Mouse (Mus musculus): ENCODE measurements around the gene Dab2. TPM values are rescaled to one million over a fixed set of nuclear protein-coding genes. Genes with fewer than 3 reads are reported as not detected.

The Dab2 gene
- polyA plus RNA-seq, 1 experiment from 2014 or later: 66.0 TPM

- 55% methylated on average over 2 of the region's 2 CpGs for WGBS
- H3K27ac ChIP-seq (ENCODE audit: low read length): no peak overlapping the region
- H3K9me3 ChIP-seq (ENCODE audit: control insufficient read depth, low read depth, low read length): no peaks in the 10 kb centered on the region
- H3K4me1 ChIP-seq (ENCODE audit: control insufficient read depth, insufficient read depth, low read length): peaks cover 3% of the 10 kb centered on the region; the same call in 1 of the 2 replicates
- peaks cover 3% of the 10 kb centered on the region; the same call in 1 of the 2 replicates for H3K36me3 ChIP-seq (ENCODE audit: control insufficient read depth, insufficient read depth, low read length)
- no peak overlapping the region for H3K4me2 ChIP-seq (replicated peaks; ENCODE audit: low read depth, low read length)
- H3K4me3 ChIP-seq (ENCODE audit: low read depth, low read length): no peak overlapping the region
- no peak for ATAC-seq (ENCODE audit: insufficient number of reproducible peaks, insufficient read depth, low FRiP score, low read depth)
- no peaks in the 10 kb centered on the region for H3K27me3 ChIP-seq (ENCODE audit: control insufficient read depth, insufficient read depth, low read length)
- no peak overlapping the region for H3K9ac ChIP-seq (replicated peaks; ENCODE audit: low read depth, low read length)
These were observed 136.2 kb downstream of the Dab2 start for GRCm38 (mm10) chr15:6435773-6436172.

DNA sequence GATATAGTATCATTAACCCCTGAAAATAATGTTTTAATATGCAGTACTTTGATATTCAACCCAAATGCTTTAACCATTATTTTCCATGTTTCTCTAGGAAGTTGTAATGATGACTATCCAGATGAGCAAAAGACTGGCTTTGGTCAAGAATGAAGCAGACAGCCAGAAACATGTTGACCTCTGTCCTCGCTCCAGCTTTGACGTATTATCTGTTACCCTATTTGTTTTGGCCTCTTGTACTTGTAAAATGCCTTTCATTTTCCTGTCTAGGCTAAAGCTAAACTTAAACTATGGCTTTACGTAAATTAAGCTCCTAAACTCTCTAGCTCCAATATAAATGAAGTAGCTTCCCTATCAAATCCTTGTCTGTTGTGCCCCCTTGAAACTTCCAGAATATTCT lies 139.1 kb downstream of the Dab2 start:
- ATAC-seq (ENCODE audit: insufficient number of reproducible peaks, insufficient read depth, low FRiP score, low read depth): no peak
- H3K36me3 ChIP-seq (ENCODE audit: control insufficient read depth, insufficient read depth, low read length): peaks cover 3% of the 10 kb centered on the region; the same call in 1 of the 2 replicates
- H3K9me3 ChIP-seq (ENCODE audit: control insufficient read depth, low read depth, low read length): no peaks in the 10 kb centered on the region
- no peak overlapping the region for H3K27ac ChIP-seq (ENCODE audit: low read length)
- H3K4me1 ChIP-seq (ENCODE audit: control insufficient read depth, insufficient read depth, low read length): no peaks in the 10 kb centered on the region
- 70% methylated on average over 3 of the region's 3 CpGs for WGBS
- no peak overlapping the region for H3K4me3 ChIP-seq (ENCODE audit: low read depth, low read length)
- H3K9ac ChIP-seq (replicated peaks; ENCODE audit: low read depth, low read length): no peak overlapping the region
- H3K4me2 ChIP-seq (replicated peaks; ENCODE audit: low read depth, low read length): no peak overlapping the region
- H3K27me3 ChIP-seq (ENCODE audit: control insufficient read depth, insufficient read depth, low read length): no peaks in the 10 kb centered on the region

- no peaks in the 10 kb centered on the region for H3K36me3 ChIP-seq (ENCODE audit: control insufficient read depth, insufficient read depth, low read length)
- H3K4me1 ChIP-seq (ENCODE audit: control insufficient read depth, insufficient read depth, low read length): peaks cover 11% of the 10 kb centered on the region
- H3K4me3 ChIP-seq (ENCODE audit: low read depth, low read length): no peak overlapping the region
- ATAC-seq (ENCODE audit: insufficient number of reproducible peaks, insufficient read depth, low FRiP score, low read depth): no peak
- H3K9ac ChIP-seq (replicated peaks; ENCODE audit: low read depth, low read length): no peak overlapping the region
- H3K27ac ChIP-seq (ENCODE audit: low read length): no peak overlapping the region
- no peaks in the 10 kb centered on the region for H3K27me3 ChIP-seq (ENCODE audit: control insufficient read depth, insufficient read depth, low read length)
- H3K4me2 ChIP-seq (replicated peaks; ENCODE audit: low read depth, low read length): no peak overlapping the region
- no peaks in the 10 kb centered on the region for H3K9me3 ChIP-seq (ENCODE audit: control insufficient read depth, low read depth, low read length)
- 76% methylated on average over 2 of the region's 2 CpGs for WGBS
These were observed 144.9 kb downstream of the Dab2 start for GRCm38 (mm10) chr15:6444452-6444851.

- Histone ChIP-seq H3K9ac (replicated peaks; ENCODE audit: low read depth, low read length) (no peak within 1 kb of the TSS), H3K4me2 (replicated peaks; ENCODE audit: low read depth, low read length) (no peak within 1 kb of the TSS), H3K4me1 (ENCODE audit: control insufficient read depth, insufficient read depth, low read length) (peaks cover 11% of the 10 kb centered on the region), H3K9me3 (ENCODE audit: control insufficient read depth, low read depth, low read length) (no peaks in the 10 kb centered on the region), H3K36me3 (ENCODE audit: control insufficient read depth, insufficient read depth, low read length) (no peaks in the 10 kb centered on the region), H3K27me3 (ENCODE audit: control insufficient read depth, insufficient read depth, low read length) (no peaks in the 10 kb centered on the region), H3K27ac (ENCODE audit: low read length) (no peak within 1 kb of the TSS), H3K4me3 (ENCODE audit: low read depth, low read length) (no peak within 1 kb of the TSS)
- WGBS: 54% methylated on average over 2 of the region's 2 CpGs
- ATAC-seq (ENCODE audit: insufficient number of reproducible peaks, insufficient read depth, low FRiP score, low read depth): no peak
These were observed 145.5 kb downstream of the Dab2 start, which contains the start of gene C9 for GRCm38 (mm10) chr15:6445135-6445534. Gene C9 (plus strand): TSS chr15:6445327.

DNA sequence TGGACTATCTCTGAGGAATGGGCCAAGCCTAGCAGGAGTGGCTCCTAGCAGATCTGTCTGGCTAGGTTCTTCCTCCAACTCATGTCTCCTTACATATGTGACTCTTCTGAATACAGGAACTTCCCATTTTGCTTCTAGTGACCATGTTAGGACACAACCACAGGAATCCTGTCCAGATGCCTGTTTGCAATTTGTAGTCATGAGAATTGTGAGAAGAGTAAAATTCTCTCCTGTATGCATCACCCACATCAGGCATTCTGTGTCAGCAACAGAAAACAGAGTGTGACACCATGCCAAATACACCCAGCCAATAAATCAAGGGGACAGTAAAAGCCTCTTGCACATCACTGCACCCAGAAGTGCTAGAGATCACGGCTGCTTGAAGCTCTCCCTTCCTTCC lies 146.6 kb downstream of the Dab2 start:
- no peaks in the 10 kb centered on the region for H3K9me3 ChIP-seq (ENCODE audit: control insufficient read depth, low read depth, low read length)
- H3K4me1 ChIP-seq (ENCODE audit: control insufficient read depth, insufficient read depth, low read length): peaks cover 11% of the 10 kb centered on the region
- no peaks in the 10 kb centered on the region for H3K27me3 ChIP-seq (ENCODE audit: control insufficient read depth, insufficient read depth, low read length)
- WGBS: 63% methylated on average over 1 of the region's 1 CpGs
- H3K27ac ChIP-seq (ENCODE audit: low read length): no peak overlapping the region
- ATAC-seq (ENCODE audit: insufficient number of reproducible peaks, insufficient read depth, low FRiP score, low read depth): no peak
- no peak overlapping the region for H3K4me2 ChIP-seq (replicated peaks; ENCODE audit: low read depth, low read length)
- no peaks in the 10 kb centered on the region for H3K36me3 ChIP-seq (ENCODE audit: control insufficient read depth, insufficient read depth, low read length)
- H3K9ac ChIP-seq (replicated peaks; ENCODE audit: low read depth, low read length): no peak overlapping the region
- no peak overlapping the region for H3K4me3 ChIP-seq (ENCODE audit: low read depth, low read length)

DNA sequence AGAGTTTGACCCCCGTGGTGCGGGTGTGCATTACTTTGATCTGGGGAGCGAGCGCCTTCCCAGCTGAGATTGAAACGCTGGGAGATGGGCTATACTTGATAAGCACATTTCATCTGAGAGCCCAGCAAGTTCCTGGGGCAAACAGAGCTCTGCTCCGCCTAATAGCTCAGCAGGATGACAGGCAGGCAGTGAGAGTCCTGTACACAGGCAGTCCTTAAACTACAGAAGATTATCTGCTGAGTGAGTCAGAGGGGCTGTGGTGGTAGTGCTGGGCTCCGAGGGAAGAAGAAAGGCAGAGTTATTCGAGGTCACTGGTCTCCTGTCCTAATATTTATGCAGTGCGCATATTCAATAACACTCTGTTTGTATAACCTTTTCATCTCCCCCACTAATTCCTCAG lies 149.3 kb downstream of the Dab2 start:
- H3K4me3 ChIP-seq (ENCODE audit: low read depth, low read length): no peak overlapping the region
- WGBS: 6% methylated on average over 9 of the region's 9 CpGs

DNA sequence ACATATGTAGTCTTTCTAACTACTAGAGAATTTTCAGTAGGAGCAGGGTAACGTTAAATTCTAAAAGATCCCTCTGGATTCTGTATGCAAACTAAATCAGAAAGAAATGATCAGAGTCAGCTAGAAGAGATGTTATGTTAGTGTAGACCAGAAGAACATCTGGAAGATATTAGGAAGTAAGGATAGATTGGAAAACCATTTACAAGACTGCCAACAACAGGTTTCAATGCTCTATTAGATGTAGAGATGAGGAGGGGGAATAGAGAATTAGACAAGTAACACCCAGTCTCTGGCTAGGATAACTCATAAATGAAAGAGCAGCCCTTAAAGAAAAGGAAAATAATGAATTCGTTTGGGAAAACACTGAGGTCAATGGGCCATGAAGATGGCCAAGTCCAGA lies 154.9 kb downstream of the Dab2 start:
- no peaks in the 10 kb centered on the region for H3K36me3 ChIP-seq (ENCODE audit: control insufficient read depth, insufficient read depth, low read length)
- H3K9ac ChIP-seq (replicated peaks; ENCODE audit: low read depth, low read length): no peak overlapping the region
- H3K4me3 ChIP-seq (ENCODE audit: low read depth, low read length): no peak overlapping the region
- H3K27ac ChIP-seq (ENCODE audit: low read length): no peak overlapping the region
- H3K9me3 ChIP-seq (ENCODE audit: control insufficient read depth, low read depth, low read length): no peaks in the 10 kb centered on the region
- no peaks in the 10 kb centered on the region for H3K27me3 ChIP-seq (ENCODE audit: control insufficient read depth, insufficient read depth, low read length)
- H3K4me1 ChIP-seq (ENCODE audit: control insufficient read depth, insufficient read depth, low read length): no peaks in the 10 kb centered on the region
- WGBS: 77% methylated on average over 2 of the region's 2 CpGs
- ATAC-seq (ENCODE audit: insufficient number of reproducible peaks, insufficient read depth, low FRiP score, low read depth): no peak
- H3K4me2 ChIP-seq (replicated peaks; ENCODE audit: low read depth, low read length): no peak overlapping the region

More for the DNA sequence above, 149.3 kb downstream of the Dab2 start:
- no peaks in the 10 kb centered on the region for H3K36me3 ChIP-seq (ENCODE audit: control insufficient read depth, insufficient read depth, low read length)
- H3K4me1 ChIP-seq (ENCODE audit: control insufficient read depth, insufficient read depth, low read length): peaks cover 11% of the 10 kb centered on the region
- H3K9me3 ChIP-seq (ENCODE audit: control insufficient read depth, low read depth, low read length): no peaks in the 10 kb centered on the region
- H3K4me2 ChIP-seq (replicated peaks; ENCODE audit: low read depth, low read length): peak overlapping the region; percentile 20; the same call in 1 of the 2 replicates
- no peak overlapping the region for H3K9ac ChIP-seq (replicated peaks; ENCODE audit: low read depth, low read length)
- peak; percentile 78; the same call in 1 of the 2 replicates for ATAC-seq (ENCODE audit: insufficient number of reproducible peaks, insufficient read depth, low FRiP score, low read depth)
- no peaks in the 10 kb centered on the region for H3K27me3 ChIP-seq (ENCODE audit: control insufficient read depth, insufficient read depth, low read length)
- H3K27ac ChIP-seq (ENCODE audit: low read length): no peak overlapping the region

DNA sequence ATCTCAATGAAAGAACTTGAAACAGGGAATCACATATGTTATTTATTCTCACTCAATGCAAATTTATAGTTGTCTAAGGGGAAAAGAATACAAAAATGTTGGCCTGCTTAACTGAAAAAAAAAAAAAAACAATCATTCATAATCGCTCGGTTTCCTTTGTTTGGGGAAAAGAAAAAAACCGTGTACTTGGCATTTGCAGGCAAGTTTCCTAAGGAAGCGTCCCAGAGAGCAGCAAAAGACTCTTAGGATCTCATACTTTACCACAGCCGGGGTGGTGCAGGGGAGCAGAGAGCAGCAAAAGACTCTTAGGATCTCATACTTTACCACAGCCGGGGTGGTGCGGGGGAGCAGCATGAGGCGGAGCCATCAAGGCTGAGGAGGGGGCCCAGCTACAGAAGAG lies 161.8 kb downstream of the Dab2 start:
- WGBS: 63% methylated on average over 8 of the region's 8 CpGs
- no peaks in the 10 kb centered on the region for H3K4me1 ChIP-seq (ENCODE audit: control insufficient read depth, insufficient read depth, low read length)
- H3K4me3 ChIP-seq (ENCODE audit: low read depth, low read length): no peak overlapping the region
- no peak overlapping the region for H3K9ac ChIP-seq (replicated peaks; ENCODE audit: low read depth, low read length)
- H3K9me3 ChIP-seq (ENCODE audit: control insufficient read depth, low read depth, low read length): no peaks in the 10 kb centered on the region
- H3K4me2 ChIP-seq (replicated peaks; ENCODE audit: low read depth, low read length): no peak overlapping the region
- no peaks in the 10 kb centered on the region for H3K36me3 ChIP-seq (ENCODE audit: control insufficient read depth, insufficient read depth, low read length)
- no peak for ATAC-seq (ENCODE audit: insufficient number of reproducible peaks, insufficient read depth, low FRiP score, low read depth)
- H3K27ac ChIP-seq (ENCODE audit: low read length): no peak overlapping the region
- no peaks in the 10 kb centered on the region for H3K27me3 ChIP-seq (ENCODE audit: control insufficient read depth, insufficient read depth, low read length)

DNA sequence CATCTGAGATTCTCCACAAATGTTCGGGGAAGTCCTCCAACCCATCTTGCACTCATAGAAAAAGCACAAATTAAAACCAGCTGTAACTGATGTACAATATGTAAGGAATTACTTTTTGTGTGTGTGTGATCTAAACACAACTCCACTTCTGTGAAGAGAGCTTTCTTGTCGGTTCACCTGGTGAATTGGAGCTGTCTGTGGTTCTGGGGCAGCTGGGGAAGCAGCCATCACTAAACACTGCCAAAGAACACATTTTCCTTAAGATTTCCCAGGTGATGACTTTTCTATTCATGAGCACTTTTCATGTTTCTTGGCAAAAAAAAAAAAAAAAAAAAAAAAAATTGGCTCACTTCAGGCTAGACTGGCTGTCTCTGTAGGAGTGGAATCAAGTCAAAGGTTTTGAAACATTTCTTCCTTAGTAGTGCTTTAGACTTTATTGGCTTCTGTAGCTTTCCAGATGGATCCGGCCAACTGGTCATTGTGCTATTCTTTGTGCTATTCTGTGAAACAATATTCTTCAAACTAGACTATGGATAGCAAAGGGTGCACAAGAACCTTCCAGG lies 163.9 kb downstream of the Dab2 start:
- Histone ChIP-seq H3K4me2 (replicated peaks; ENCODE audit: low read depth, low read length) (no peak overlapping the region), H3K27me3 (ENCODE audit: control insufficient read depth, insufficient read depth, low read length) (no peaks in the 10 kb centered on the region), H3K27ac (ENCODE audit: low read length) (no peak overlapping the region), H3K4me3 (ENCODE audit: low read depth, low read length) (no peak overlapping the region), H3K4me1 (ENCODE audit: control insufficient read depth, insufficient read depth, low read length) (no peaks in the 10 kb centered on the region), H3K9ac (replicated peaks; ENCODE audit: low read depth, low read length) (no peak overlapping the region), H3K36me3 (ENCODE audit: control insufficient read depth, insufficient read depth, low read length) (no peaks in the 10 kb centered on the region), H3K9me3 (ENCODE audit: control insufficient read depth, low read depth, low read length) (no peaks in the 10 kb centered on the region)
- no peak for ATAC-seq (ENCODE audit: insufficient number of reproducible peaks, insufficient read depth, low FRiP score, low read depth)
- WGBS: 69% methylated on average over 3 of the region's 3 CpGs
